Mouse (Mus musculus) G1E (cell line): Measurements from ENCODE around the gene Ect2.

Source experiments
- CTCF ChIP-seq: IDR thresholded peaks from 2 replicates; pipeline ENCODE4 v1.5.1; 2012; ENCODE audit warnings: low read depth, low read length, inconsistent platforms, mixed read lengths
- GATA1 ChIP-seq: IDR thresholded peaks from 2 replicates; pipeline ENCODE4 v1.6.1; 2012; ENCODE audit warnings: borderline replicate concordance, low read length, inconsistent platforms, mixed read lengths
- GATA2 ChIP-seq: IDR thresholded peaks from 2 replicates; pipeline ENCODE4 v1.6.1; 2012; ENCODE audit warnings: low read depth, low read length, inconsistent platforms, borderline replicate concordance
- POLR2AphosphoS5 ChIP-seq: IDR thresholded peaks from 2 replicates; pipeline ENCODE4 v1.6.1; 2012; ENCODE audit warnings: low read depth, low read length, inconsistent platforms; ENCODE audit not compliant: insufficient replicate concordance
- TAL1 ChIP-seq: conservative IDR thresholded peaks from 2 replicates; pipeline ENCODE4 v1.6.1; 2012; ENCODE audit warnings: low read depth, low read length, inconsistent platforms, mixed read lengths

GRCm38 (mm10) chr3:27121864-27122450 lies 31.7 kb downstream of the Ect2 start:
- TF ChIP-seq CTCF (no peak), TAL1 (no peak), GATA1 (no peak), POLR2AphosphoS5 (no peak), GATA2 (no peak)
